Mouse (Mus musculus) erythroblast, embryonic 14.5 days (primary cell): ENCODE measurements around the gene Jag1.

Experiments used
- GATA1 ChIP-seq: IDR thresholded peaks from 2 replicates; pipeline ENCODE4 v1.6.1; 2012; ENCODE audit warnings: low read length, inconsistent platforms, mixed read lengths
- TAL1 ChIP-seq: IDR thresholded peaks from 3 replicates; pipeline ENCODE4 v1.6.1; 2012; ENCODE audit warnings: low read length, inconsistent platforms, mixed read lengths

GRCm38 (mm10) chr2:137087705-137088104 lies 28.7 kb downstream of the Jag1 start:
- TF ChIP-seq GATA1 (no peak), TAL1 (no peak)
